Mouse (Mus musculus) ES-Bruce4 (cell line): ENCODE measurements around the gene Pcbp4.

ENCODE experiments used
- CTCF ChIP-seq: IDR thresholded peaks from one replicate; pipeline ENCODE4 v1.8.1; 2011; ENCODE audit warnings: low read depth, low read length
- EP300 ChIP-seq: IDR thresholded peaks from 2 replicates; pipeline ENCODE4 v1.6.1; 2011; ENCODE audit warnings: low read depth, low read length; ENCODE audit not compliant: insufficient read depth
- POLR2A ChIP-seq: IDR thresholded peaks from one replicate; pipeline ENCODE4 v1.8.1; 2011; ENCODE audit warnings: low read length; ENCODE audit not compliant: insufficient read depth

GRCm38 (mm10) chr9:106481676-106482075 is 28.6 kb downstream of the Pcbp4 start:
- TF ChIP-seq CTCF = no peak
- no peak for TF ChIP-seq POLR2A
- TF ChIP-seq EP300 = no peak
